Mouse (Mus musculus) layer of hippocampus, adult 11-12 months (tissue): ENCODE data around the gene Chst3.
"Not testable (repeated sequence)": the region's sequence is repeated elsewhere in the genome, so short reads cannot be mapped to it uniquely, and the experiment has no call there.

Experiments
- DNase-seq: peaks from one replicate; pipeline ENCODE4 v3.0.0; 2022; ENCODE audit warnings: low spot score

Gene Chst3

DNA sequence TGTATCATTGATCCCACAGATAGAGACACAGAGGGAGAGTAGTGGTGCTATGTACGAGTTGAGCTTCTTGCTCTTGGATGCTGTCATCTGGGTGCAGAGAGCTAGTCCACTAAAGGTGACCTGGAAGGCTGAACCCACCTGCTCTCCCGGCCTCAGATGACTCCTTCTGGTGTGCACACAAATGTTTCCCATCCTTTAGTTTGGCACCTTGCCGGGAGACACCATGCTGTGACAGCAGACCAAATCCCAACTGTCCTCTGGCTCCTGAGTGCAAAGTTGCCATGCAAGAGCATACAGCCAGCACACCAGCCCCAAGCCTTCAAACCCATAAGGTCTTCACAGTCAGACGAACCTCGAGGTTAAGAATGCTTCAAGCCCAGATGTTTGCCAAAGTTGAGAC, 22.1 kb downstream of the Chst3 start:
- DNase-seq: no peak

DNA sequence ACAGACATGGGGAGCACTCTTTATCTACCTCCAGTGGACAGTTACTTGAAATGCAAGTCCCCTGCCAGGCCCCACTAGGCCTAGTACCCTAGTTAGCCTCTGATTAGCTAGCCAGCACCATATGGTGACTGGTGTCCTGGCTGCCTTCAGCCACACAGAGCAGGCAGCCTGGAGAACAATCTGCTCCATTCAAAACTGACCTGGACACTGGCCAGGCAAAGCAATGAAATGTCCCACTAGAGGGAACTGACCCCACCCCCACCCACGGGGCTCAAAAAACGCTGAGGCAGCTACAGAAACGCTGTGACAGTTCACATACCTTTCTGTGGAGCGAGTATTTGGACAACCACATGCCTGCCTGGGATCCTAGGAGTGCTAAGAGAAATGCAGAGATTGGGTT, 24.0 kb downstream of the Chst3 start:
- peak; percentile 60 for DNase-seq

DNA sequence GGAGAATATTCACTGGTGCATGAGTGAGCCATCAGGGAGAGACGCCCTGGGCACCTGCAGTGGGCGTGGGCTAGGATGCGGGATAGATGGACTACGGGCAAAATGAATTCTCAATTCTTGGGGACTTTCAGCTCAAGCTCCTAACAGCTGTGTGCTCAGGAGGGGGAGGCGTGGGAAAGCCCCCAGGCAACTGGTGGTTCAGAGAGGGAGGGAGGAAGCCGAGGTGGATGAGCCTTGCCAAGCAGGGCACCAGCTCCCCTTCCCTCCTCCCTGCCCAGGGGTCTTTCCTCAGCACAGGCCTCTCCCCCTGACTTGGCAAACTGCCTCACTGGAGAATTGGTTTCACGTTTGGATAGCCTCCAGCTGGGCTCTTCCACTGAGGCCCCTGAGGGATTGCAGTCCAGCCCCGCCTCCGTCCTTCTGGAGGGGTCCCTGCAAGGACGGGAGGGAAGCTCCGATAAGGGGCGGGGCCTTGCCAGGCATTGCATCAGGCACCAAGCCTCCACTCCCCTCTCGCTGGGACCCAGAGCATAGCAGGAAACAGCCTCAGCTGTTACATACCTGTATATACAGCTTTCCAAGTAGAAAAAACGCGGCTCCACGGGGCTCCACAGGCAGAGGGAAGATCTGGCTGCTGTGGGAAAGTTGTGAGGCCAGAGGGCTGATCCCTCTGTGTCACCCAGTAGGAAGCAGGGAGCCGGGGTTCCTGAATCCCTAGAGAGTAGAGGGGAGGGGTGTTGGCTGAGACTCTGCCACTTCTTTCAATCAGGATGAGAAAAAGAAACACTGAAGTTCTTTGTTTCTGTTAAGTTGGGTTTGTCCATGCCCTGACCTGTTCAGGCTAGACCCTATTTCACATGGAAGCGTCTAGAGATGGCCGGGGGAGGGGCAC, 25.3 kb downstream of the Chst3 start:
- DNase-seq: no peak

- peak; percentile 88 for DNase-seq
These were observed 27.3 kb downstream of the Chst3 start for GRCm38 (mm10) chr10:60191796-60192195.

DNA sequence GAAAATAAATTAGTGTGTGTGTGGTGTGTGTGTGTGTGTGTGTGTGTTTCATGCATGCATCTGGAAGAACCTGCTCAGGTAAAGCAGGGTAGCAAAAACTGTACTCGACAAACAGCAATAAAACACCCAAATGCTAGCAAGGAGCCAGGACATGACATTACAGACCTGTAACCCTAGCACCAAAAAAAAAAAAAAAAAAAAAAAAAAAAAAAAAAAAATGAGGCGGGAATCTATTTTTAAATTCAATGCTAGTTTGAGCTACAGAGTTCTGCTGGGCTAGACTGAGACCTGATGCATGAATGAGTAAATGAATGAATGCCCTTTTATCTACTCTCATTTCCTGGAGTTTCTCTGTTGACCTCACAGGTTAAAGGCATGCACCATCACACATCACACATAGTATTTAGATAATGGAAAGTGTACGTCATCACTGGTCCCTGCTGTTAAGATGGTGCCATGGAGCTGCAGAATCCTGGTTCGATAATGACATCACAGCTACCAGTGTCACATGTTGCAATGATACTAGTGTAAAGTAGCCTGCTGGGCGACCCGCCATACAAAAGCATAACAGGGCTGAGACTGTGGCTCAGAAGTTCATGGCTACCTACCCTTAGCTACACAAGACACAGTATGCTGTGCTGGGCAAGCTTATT, 29.4 kb downstream of the Chst3 start:
- no peak for DNase-seq

- DNase-seq: no peak
These were observed 32.7 kb downstream of the Chst3 start for GRCm38 (mm10) chr10:60186191-60186945.

DNA sequence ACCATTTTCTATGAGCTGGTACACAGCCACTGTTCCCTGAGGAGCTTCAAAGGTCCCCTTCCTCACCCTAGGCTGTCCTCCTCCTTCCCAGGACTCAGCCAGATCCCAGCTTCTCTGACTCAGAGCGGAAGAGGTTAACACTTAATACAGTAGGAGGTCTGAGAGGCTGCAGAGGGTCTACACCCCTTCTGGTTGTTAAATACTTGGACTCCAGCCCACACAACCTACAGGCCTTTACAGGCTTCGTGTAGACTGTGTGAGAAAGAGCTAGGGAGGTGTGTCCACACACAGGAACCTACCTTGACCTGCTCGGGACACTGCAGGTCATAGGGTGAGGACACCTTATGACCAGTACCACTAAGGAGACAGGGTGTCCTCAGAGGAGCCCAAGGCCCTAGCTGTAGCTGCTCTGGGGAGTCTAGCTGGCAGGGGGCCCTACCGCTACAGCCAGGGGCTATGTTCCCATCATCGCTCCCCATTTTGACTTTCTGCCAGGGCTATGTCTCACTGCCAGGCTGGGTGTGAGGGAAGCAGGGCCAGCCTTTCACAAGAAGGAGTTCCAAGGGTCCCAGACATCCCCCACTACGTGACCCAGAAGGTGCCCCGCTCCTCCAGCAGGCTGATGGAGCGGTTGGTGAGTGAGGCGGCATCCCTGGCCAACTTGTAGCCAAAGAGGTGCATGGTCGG, 33.9 kb downstream of the Chst3 start:
- no peak for DNase-seq

GRCm38 (mm10) chr10:60175306-60175705, 43.8 kb downstream of the Chst3 start:
- not testable (repeated sequence) for DNase-seq

GRCm38 (mm10) chr10:60174506-60174905, 44.6 kb downstream of the Chst3 start:
- no peak for DNase-seq

DNA sequence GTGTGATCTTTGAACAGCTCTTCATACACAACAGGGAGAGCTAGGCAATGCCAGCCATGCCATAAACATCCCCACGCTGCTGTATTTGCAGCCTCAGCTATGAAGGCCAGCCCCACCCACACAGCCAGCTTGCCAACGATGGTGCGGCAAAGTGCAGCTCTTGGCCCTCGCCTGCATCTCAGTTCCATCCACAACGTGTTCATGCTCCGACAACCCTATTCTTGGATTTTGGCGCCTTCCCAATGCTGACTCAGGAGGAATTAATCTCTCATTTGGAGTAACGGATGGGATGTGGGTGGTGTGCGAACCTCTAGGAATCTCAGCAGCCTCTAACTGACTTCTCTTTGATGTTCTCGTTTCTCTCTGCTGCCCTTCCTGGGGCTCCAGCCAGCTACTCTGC, 46.0 kb downstream of the Chst3 start:
- DNase-seq: peak; percentile 88

- no peak for DNase-seq
These were observed 46.8 kb downstream of the Chst3 start for GRCm38 (mm10) chr10:60172306-60172705.

GRCm38 (mm10) chr10:60171368-60171767, 47.7 kb downstream of the Chst3 start:
- DNase-seq: no peak

DNA sequence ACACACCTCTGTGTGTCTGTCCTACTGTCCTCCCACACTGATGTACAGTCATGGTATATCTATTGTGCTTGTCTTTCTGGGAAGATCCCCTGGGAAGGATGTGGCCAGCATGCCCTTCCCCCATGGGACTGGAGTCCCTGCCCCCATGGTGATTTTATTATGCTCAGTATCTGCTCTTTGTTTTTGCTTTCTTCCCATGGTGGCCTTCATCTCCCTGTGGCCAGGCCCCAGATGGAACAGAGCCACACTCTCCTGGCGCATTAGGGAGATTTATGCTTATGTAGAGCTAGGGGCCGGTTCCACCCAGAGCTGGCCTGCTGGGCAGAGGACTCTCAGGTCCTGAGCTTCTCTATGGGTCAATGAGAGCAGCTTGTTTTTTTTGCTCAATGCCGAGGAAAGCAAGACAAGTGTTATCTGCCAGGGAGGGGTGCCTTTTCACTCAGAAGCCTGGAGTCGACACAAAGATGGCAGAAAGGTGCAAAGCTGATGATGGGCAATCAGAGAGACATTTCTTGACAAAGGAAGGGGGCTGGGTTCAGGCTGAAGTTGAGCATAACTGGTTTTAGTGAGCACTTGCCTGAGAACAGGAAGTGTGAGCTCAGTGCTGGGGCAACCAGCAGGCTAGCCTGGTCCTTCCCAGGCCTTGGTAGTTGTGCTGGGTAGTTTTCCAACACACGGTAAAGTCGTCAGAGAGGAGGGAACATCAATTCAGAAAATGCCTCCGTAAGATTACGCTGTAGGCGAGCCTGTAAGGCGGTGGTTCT, 48.6 kb downstream of the Chst3 start:
- no peak for DNase-seq

DNA sequence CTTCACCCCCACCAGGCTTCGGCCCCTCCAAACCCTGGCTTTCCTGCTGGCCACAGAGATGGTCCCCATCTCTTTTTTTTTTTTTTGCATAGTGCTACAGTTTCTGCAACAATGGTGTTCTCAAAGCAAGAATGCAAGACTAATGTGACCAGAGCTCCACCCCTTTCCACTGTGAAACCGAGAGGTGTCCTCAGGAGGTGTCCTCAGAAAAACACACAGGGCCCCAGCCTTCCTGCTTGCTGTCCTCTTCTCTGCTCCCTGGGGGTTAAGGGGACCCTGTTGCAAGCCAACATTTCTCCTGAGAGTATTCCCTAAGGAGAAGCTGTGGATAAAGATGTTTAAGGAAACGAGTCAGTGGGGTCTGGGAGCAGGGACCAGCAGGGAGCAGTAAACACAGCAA, 50.1 kb downstream of the Chst3 start:
- DNase-seq: no peak

- DNase-seq: no peak
These were observed 50.8 kb downstream of the Chst3 start for GRCm38 (mm10) chr10:60168306-60168705.

DNA sequence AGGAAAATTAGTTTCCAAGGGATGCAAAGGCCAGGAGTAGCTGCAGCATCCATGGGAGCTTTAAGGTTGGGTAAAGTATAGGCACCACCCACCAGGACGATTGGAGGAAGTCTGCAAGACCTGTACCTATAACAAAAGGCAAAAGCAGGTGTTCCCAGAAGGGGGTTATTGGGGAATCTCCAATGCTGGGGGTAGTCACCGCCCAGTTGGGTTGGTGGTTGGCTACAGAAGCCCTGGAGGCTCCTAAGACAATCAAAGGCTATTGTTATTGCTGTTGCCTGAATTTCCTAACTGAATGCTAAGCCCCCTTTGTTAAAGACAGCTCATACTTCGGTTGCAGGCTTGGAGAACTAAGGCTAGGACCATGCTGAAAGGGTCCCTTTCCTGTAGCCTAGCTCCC, 53.0 kb downstream of the Chst3 start:
- no peak for DNase-seq

DNA sequence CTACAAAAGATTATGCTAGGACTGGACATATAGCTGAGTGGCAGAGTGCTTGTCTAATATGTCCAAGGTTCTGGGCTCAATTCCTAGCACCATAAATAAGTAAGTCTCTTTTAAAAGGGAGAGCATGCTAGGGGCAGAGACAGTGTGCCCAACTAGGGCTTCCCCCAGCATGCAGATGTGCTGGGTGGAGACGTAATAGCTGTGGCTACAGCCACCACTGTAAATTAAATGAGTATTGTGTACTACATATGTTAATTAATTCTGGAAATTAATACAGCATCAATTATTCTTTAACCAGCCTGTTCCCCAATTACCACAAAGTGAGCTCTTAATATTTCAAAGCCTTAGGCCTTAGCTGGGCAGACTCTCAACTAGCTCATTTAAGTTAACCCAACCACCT, 54.2 kb downstream of the Chst3 start:
- no peak for DNase-seq

DNA sequence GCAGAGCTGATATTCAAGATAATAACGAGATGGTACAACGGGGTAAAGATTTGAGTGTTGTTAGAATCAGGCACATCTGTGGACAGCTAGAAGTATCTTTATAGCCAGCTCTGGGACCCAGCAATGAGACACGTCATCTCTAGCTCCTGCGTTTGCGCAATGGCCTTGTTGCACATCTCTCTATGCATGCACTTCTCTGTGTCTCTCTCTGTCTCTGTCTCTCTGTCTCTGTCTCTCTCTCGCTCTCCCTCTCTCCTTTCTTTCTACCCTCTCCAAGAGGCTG, 56.1 kb downstream of the Chst3 start:
- no peak for DNase-seq

GRCm38 (mm10) chr10:60162184-60162972, 56.7 kb downstream of the Chst3 start:
- DNase-seq: not testable (repeated sequence)

- not testable (repeated sequence) for DNase-seq
These were observed 57.7 kb downstream of the Chst3 start for GRCm38 (mm10) chr10:60161397-60161796.

DNA sequence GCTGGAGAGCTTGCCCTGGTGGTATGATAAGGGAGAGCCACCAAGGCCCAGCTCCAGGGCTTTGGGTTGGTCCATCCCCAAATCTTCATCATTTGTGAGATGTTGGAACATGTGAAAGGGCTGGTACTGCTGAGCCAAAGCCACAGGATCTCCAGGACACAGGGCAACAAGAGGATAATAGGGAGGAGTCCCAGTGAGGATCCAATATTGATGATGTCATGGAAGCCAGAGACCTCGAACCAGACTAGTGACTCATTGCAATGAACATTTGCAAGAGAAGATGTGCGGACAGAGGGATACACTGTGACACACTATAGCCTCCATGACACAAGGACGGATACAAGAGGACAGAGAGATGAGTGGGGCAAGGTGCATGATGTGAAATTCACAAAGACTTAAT, 60.9 kb downstream of the Chst3 start:
- DNase-seq: no peak
